Mouse (Mus musculus) lung, embryonic 14.5 days (tissue): Measurements from ENCODE around the gene Mapk12. TPM values are rescaled to one million over a fixed set of nuclear protein-coding genes. Genes with fewer than 3 reads are reported as not detected.

ENCODE experiments used
- ATAC-seq: fragments of 200-750 bp; cut with Nextera tagmentation; 2 replicates; pipeline ENCODE4 v1.8.0; 2017; ENCODE audit warnings: mild to moderate bottlenecking, moderate TSS enrichment, moderate library complexity; ENCODE audit not compliant: insufficient read depth
- DNase-seq: peaks from one replicate; pipeline ENCODE4 v3.0.0-alpha.2; 2015
- H3K27ac ChIP-seq: fragments of 300-500 bp; sonication (generic); 2 replicates; pipeline ENCODE4 v1.5.1; 2014; ENCODE audit warnings: low read depth, mild to moderate bottlenecking, moderate library complexity
- H3K27me3 ChIP-seq: fragments of 300-500 bp; sonication (generic); 2 replicates; pipeline ENCODE4 v1.6.1; 2014; ENCODE audit warnings: low read length, control low read depth; ENCODE audit not compliant: insufficient read depth
- H3K36me3 ChIP-seq: fragments of 300-500 bp; sonication (generic); 2 replicates; pipeline ENCODE4 v1.6.1; 2014; ENCODE audit warnings: control low read depth; ENCODE audit not compliant: insufficient read depth
- H3K4me1 ChIP-seq: fragments of 300-500 bp; sonication (generic); 2 replicates; pipeline ENCODE4 v1.6.1; 2014; ENCODE audit warnings: antibody characterized with exemption, control low read depth; ENCODE audit not compliant: insufficient read depth
- H3K4me2 ChIP-seq: fragments of 300-500 bp; sonication (generic); 2 replicates; pipeline ENCODE4 v1.6.1; 2014; ENCODE audit warnings: mild to moderate bottlenecking
- H3K4me3 ChIP-seq: fragments of 300-500 bp; sonication (generic); 2 replicates; pipeline ENCODE4 v1.5.1; 2014; ENCODE audit warnings: low read depth, low read length
- H3K9ac ChIP-seq: fragments of 300-500 bp; sonication (generic); 2 replicates; pipeline ENCODE4 v1.6.1; 2014
- H3K9me3 ChIP-seq: fragments of 300-500 bp; sonication (generic); 2 replicates; pipeline ENCODE4 v1.6.1; 2016; ENCODE audit warnings: low read depth, low read length, control low read depth
- CTCF ChIP-seq: IDR thresholded peaks from 2 replicates; pipeline ENCODE4 v1.5.1; 2016; ENCODE audit warnings: antibody characterized with exemption, low read depth
- WGBS: fragments of 180-500 bp; shearing (Covaris S2); extraction: QIAGEN DNeasy Blood & Tissue Kit; methylation state at CpG from one replicate; pipeline ENCODE4 v1.1.7; 2014; 5-methylcytosine and 5-hydroxymethylcytosine counted together
- polyA plus RNA-seq: library from polyadenylated mRNA; unstranded; fragments of >200 nt; fragmentation: Nextera tagmentation; extraction: Ambion mirVana; gene quantifications from 2 replicates; pipeline ENCODE4 v1.2.1, GENCODE M21; 2014

Gene Mapk12
- polyA plus RNA-seq, 1 experiment from 2014 or later = 11.4 TPM

- Histone ChIP-seq H3K27me3 (no peaks in the 10 kb centered on the region), H3K4me2 (peak within 1 kb of the TSS; percentile 63), H3K4me3 (peak within 1 kb of the TSS; percentile 79), H3K27ac (peak within 1 kb of the TSS; percentile 90), H3K4me1 (peaks cover 28% of the 10 kb centered on the region), H3K9ac (peak within 1 kb of the TSS; percentile 87), H3K36me3 (no peaks in the 10 kb centered on the region), H3K9me3 (no peaks in the 10 kb centered on the region)
- ATAC-seq = peak; percentile 87
- TF ChIP-seq CTCF = no peak
- DNase-seq = peak; percentile 94
- WGBS = under 1% methylated on average over 62 of the region's 72 CpGs
These were observed 40.2 kb upstream of the Mapk12 start, which contains the start of gene Plxnb2 for GRCm38 (mm10) chr15:89180571-89181229. Gene Plxnb2, minus strand, starts transcription at chr15:89180788.

GRCm38 (mm10) chr15:89180081-89180541 lies 39.6 kb upstream of the Mapk12 start:
- Histone ChIP-seq H3K36me3 (no peaks in the 10 kb centered on the region), H3K27me3 (no peaks in the 10 kb centered on the region), H3K4me1 (peaks cover 34% of the 10 kb centered on the region), H3K9ac (peak overlapping the region; percentile 87), H3K4me3 (peak overlapping the region; percentile 79), H3K9me3 (no peaks in the 10 kb centered on the region), H3K27ac (peak overlapping the region; percentile 90), H3K4me2 (peak overlapping the region; percentile 63)
- under 1% methylated on average over 26 of the region's 26 CpGs for WGBS
- DNase-seq (no peak), ATAC-seq (peak; percentile 5)
- no peak for TF ChIP-seq CTCF

GRCm38 (mm10) chr15:89179630-89179964 lies 39.1 kb upstream of the Mapk12 start:
- Histone ChIP-seq H3K9ac (peak overlapping the region; percentile 87), H3K27ac (peak overlapping the region; percentile 90), H3K9me3 (no peaks in the 10 kb centered on the region), H3K4me3 (peak overlapping the region; percentile 79), H3K4me1 (peaks cover 39% of the 10 kb centered on the region), H3K4me2 (peak overlapping the region; percentile 63), H3K27me3 (no peaks in the 10 kb centered on the region), H3K36me3 (no peaks in the 10 kb centered on the region)
- no peak for ATAC-seq
- WGBS = 2% methylated on average over 6 of the region's 6 CpGs
- no peak for TF ChIP-seq CTCF
- peak; percentile 40 for DNase-seq

GRCm38 (mm10) chr15:89178954-89179629 lies 38.6 kb upstream of the Mapk12 start:
- no peaks in the 10 kb centered on the region for H3K27me3 ChIP-seq
- peak; percentile 62 for ATAC-seq
- TF ChIP-seq CTCF = no peak
- DNase-seq = peak; percentile 92
- H3K9me3 ChIP-seq = no peaks in the 10 kb centered on the region
- H3K9ac ChIP-seq = peak overlapping the region; percentile 87
- no peaks in the 10 kb centered on the region for H3K36me3 ChIP-seq
- H3K4me1 ChIP-seq = peaks cover 43% of the 10 kb centered on the region
- peak overlapping the region; percentile 63 for H3K4me2 ChIP-seq
- WGBS = 3% methylated on average over 16 of the region's 16 CpGs
- H3K27ac ChIP-seq = peak overlapping the region; percentile 90
- peak overlapping the region; percentile 79 for H3K4me3 ChIP-seq

- Histone ChIP-seq H3K36me3 (no peaks in the 10 kb centered on the region), H3K4me3 (peak overlapping the region; percentile 79), H3K4me2 (peak overlapping the region; percentile 63), H3K4me1 (peaks cover 47% of the 10 kb centered on the region), H3K27ac (peak overlapping the region; percentile 90), H3K9ac (peak overlapping the region; percentile 51), H3K27me3 (no peaks in the 10 kb centered on the region), H3K9me3 (no peaks in the 10 kb centered on the region)
- no peak for TF ChIP-seq CTCF
- no peak for DNase-seq
- ATAC-seq = no peak
- WGBS = 57% methylated on average over 7 of the region's 7 CpGs
These were observed 37.9 kb upstream of the Mapk12 start for GRCm38 (mm10) chr15:89178260-89178860.

- Histone ChIP-seq H3K9me3 (no peaks in the 10 kb centered on the region), H3K27me3 (no peaks in the 10 kb centered on the region), H3K4me2 (peak overlapping the region; percentile 63), H3K4me3 (peak overlapping the region; percentile 79; the same call in 1 of the 2 replicates), H3K36me3 (no peaks in the 10 kb centered on the region), H3K4me1 (peaks cover 47% of the 10 kb centered on the region), H3K9ac (no peak overlapping the region), H3K27ac (peak overlapping the region; percentile 54)
- DNase-seq = no peak
- no peak for TF ChIP-seq CTCF
- no peak for ATAC-seq
- WGBS = 56% methylated on average over 4 of the region's 4 CpGs
These were observed 37.2 kb upstream of the Mapk12 start for GRCm38 (mm10) chr15:89177576-89178259.
